Mouse (Mus musculus) CH12.LX (cell line): Measurements from ENCODE around the gene Cox17.

Experiments
- CHD2 ChIP-seq: IDR thresholded peaks from 2 replicates; pipeline ENCODE4 v1.6.1; 2011; ENCODE audit warnings: low read length, improper control_type of control experiment
- CTCF ChIP-seq, 2 experiments: IDR thresholded peaks in 1 of 2; conservative IDR thresholded peaks in 1 of 2; 2 replicates each; pipeline ENCODE4 v1.5.1; 2011 to 2012; ENCODE audit warnings: low read depth in 2 of 2, low read length in 2 of 2, improper control_type of control experiment in 1 of 2, inconsistent platforms in 1 of 2, mild to moderate bottlenecking in 1 of 2, moderate library complexity in 1 of 2
- ETS1 ChIP-seq: conservative IDR thresholded peaks from 2 replicates; pipeline ENCODE4 v1.6.1; 2012; ENCODE audit warnings: low read depth, mild to moderate bottlenecking, inconsistent platforms, low read length, improper control_type of control experiment, moderate library complexity
- KAT2A ChIP-seq: IDR thresholded peaks from 2 replicates; pipeline ENCODE4 v1.6.1; 2012; ENCODE audit warnings: low read length, improper control_type of control experiment, inconsistent platforms; ENCODE audit not compliant: insufficient replicate concordance
- MAZ ChIP-seq: IDR thresholded peaks from 2 replicates; pipeline ENCODE4 v1.6.1; 2012; ENCODE audit warnings: low read depth, mild to moderate bottlenecking, inconsistent platforms, low read length, improper control_type of control experiment, moderate library complexity
- POLR2A ChIP-seq: IDR thresholded peaks from 2 replicates; pipeline ENCODE4 v1.6.1; 2011; ENCODE audit warnings: low read depth, mild to moderate bottlenecking, improper control_type of control experiment, low read length
- POLR2AphosphoS2 ChIP-seq: IDR thresholded peaks from 2 replicates; pipeline ENCODE4 v1.6.1; 2011; ENCODE audit warnings: low read depth, low read length, improper control_type of control experiment
- RCOR1 ChIP-seq: conservative IDR thresholded peaks from 2 replicates; pipeline ENCODE4 v1.6.1; 2012; ENCODE audit warnings: low read depth, mild to moderate bottlenecking, inconsistent platforms, low read length, improper control_type of control experiment
- SMC3 ChIP-seq: IDR thresholded peaks from 2 replicates; pipeline ENCODE4 v1.6.1; 2011; ENCODE audit warnings: low read depth, low read length, improper control_type of control experiment
- TBP ChIP-seq: conservative IDR thresholded peaks from 2 replicates; pipeline ENCODE4 v1.6.1; 2011; ENCODE audit warnings: low read depth, low read length, improper control_type of control experiment
- TCF12 ChIP-seq: IDR thresholded peaks from 2 replicates; pipeline ENCODE4 v1.6.1; 2014; ENCODE audit warnings: low read depth, mild to moderate bottlenecking, inconsistent platforms, low read length, improper control_type of control experiment
- UBTF ChIP-seq: IDR thresholded peaks from 2 replicates; pipeline ENCODE4 v1.6.1; 2012; ENCODE audit warnings: low read depth, mild to moderate bottlenecking, inconsistent platforms, low read length, improper control_type of control experiment, moderate library complexity
- USF2 ChIP-seq: conservative IDR thresholded peaks from 2 replicates; pipeline ENCODE4 v1.6.1; 2011; ENCODE audit warnings: low read depth, low read length, improper control_type of control experiment
- ZKSCAN1 ChIP-seq: IDR thresholded peaks from 2 replicates; pipeline ENCODE4 v1.6.1; 2012; ENCODE audit warnings: low read depth, inconsistent platforms, low read length, improper control_type of control experiment, borderline replicate concordance

DNA sequence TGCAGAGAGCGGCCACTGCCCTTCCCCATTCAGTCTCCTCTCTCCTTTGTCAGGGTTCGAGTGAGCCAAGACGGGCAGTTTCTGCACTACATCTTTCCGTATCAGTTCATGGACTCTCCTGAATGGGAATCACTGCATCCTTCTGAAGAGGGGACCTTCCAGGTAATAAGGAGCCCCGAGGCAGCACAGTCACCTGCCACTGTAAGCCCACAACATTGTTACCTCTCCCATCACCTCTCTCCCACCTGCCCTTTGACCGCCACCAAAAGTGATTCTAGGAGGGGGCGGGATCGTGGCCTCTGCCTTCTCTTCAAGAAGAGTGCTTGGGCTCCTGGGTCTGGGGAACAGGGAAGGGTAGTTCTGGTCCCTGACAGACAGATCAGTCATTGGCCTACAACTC is 22.6 kb downstream of the Cox17 start:
- TF ChIP-seq ZKSCAN1 = no peak
- TF ChIP-seq CTCF (conservative IDR thresholded peaks at IDR 0.05 in 1 of 2, IDR thresholded peaks at IDR 0.05 in 1 of 2; ENCODE audit: low read depth in 2 of 2, low read length in 2 of 2) = no peak
- no peak for TF ChIP-seq RCOR1
- no peak for TF ChIP-seq CHD2
- no peak for TF ChIP-seq TCF12
- TF ChIP-seq USF2 = no peak
- TF ChIP-seq UBTF = no peak
- no peak for TF ChIP-seq POLR2A
- TF ChIP-seq SMC3 = no peak
- no peak for TF ChIP-seq ETS1
- no peak for TF ChIP-seq TBP
- no peak for TF ChIP-seq KAT2A
- TF ChIP-seq POLR2AphosphoS2 = no peak
- no peak for TF ChIP-seq MAZ
